Mouse (Mus musculus): ENCODE results near the gene Ntm.

- no peak for TF ChIP-seq CTCF (IDR thresholded peaks at IDR 0.05; ENCODE audit: control insufficient read depth, insufficient read depth, insufficient read length)
- no peak for TF ChIP-seq USF1 (IDR thresholded peaks at IDR 0.05; ENCODE audit: low read depth)
- no peak for TF ChIP-seq MYOG (IDR thresholded peaks at IDR 0.05; ENCODE audit: control insufficient read depth, extremely low read depth, insufficient read length)
- no peak for TF ChIP-seq CEBPB (IDR thresholded peaks at IDR 0.05; ENCODE audit: low read depth)
Observed at GRCm38 (mm10) chr9:29115337-29115736, 847.6 kb downstream of the Ntm start.

Measured in C2C12 (cell line).